Mouse (Mus musculus): ENCODE data around the gene Bcam. TPM values are rescaled to one million over a fixed set of nuclear protein-coding genes. Genes with fewer than 3 reads are reported as not detected.
"Not testable (repeated sequence)": the region's sequence is repeated elsewhere in the genome, so short reads cannot be mapped to it uniquely, and the experiment has no call there.

Gene Bcam
- polyA plus RNA-seq, 1 experiment from 2014 or later: 59.7 TPM

DNA sequence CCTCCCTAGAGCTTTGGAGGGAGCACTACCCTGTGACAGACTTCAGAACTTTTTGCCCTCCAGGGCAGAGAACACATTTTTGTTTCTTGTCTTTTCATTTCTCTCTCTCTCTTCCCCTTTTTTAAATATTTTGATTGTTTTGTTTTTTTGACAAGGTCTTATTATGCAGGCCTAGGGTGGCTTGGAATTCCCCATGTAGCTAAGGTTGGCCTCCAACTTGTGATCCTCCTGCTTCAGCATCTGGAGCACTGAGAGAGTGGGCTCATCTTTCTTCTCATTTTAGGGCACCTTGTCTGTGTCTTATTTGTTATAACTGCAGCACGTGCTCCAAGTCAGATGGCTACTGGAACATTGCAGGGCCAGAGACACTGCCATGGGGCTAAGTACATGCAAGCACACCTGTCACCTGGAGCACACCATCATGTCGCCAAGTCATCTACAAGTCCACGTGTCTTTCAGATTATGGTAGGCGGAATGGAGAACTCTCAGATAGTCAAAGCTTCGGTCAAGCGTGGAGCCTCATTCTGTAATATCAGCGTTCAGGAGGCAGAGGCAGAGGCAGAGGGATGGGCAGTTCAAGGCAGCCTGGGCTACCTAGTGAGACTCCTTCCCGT is 35.6 kb upstream of the Bcam start:
- peaks cover 5% of the 10 kb centered on the region; the same call in 1 of the 2 replicates for H3K9me3 ChIP-seq
- no peak overlapping the region for H3K4me2 ChIP-seq
- H3K36me3 ChIP-seq: no peaks in the 10 kb centered on the region
- peaks cover 43% of the 10 kb centered on the region for H3K27me3 ChIP-seq
- peaks cover 9% of the 10 kb centered on the region; the same call in 1 of the 2 replicates for H3K4me1 ChIP-seq (replicated peaks)
- WGBS: 84% methylated on average over 8 of the region's 8 CpGs
- no peak for ATAC-seq (ENCODE audit: insufficient number of reproducible peaks, insufficient read depth, low FRiP score, low TSS enrichment, low read depth)
- H3K27ac ChIP-seq: no peak overlapping the region
- no peak overlapping the region for H3K9ac ChIP-seq (replicated peaks)
- H3K4me3 ChIP-seq (replicated peaks): no peak overlapping the region

GRCm38 (mm10) chr7:19802995-19803394 is 32.2 kb upstream of the Bcam start:
- 21% methylated on average over 7 of the region's 7 CpGs for WGBS
- no peak for ATAC-seq (ENCODE audit: insufficient number of reproducible peaks, insufficient read depth, low FRiP score, low TSS enrichment, low read depth)

DNA sequence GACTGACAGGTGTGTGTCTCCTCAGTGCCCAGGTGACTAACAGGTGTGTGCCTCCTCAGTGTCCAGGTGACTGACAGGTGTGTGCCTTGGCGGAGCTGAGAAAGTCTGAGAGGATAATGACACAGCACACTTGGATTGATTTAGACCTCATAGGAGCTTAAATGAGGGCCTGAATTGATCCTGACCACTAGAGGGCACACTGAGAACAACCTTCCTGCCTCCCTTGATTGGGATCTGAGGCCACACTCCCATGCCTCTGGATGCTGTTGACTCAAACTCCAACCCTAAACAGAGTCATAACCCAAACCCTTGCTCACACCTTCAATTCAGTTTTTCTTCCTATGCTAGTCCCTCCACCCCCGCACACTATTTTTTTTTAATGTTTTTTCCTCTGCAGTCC is 29.9 kb upstream of the Bcam start:
- Histone ChIP-seq H3K4me3 (replicated peaks) (no peak overlapping the region), H3K4me2 (no peak overlapping the region), H3K9ac (replicated peaks) (no peak overlapping the region), H3K9me3 (peaks cover 5% of the 10 kb centered on the region; the same call in 1 of the 2 replicates), H3K27ac (no peak overlapping the region), H3K36me3 (no peaks in the 10 kb centered on the region), H3K27me3 (peaks cover 33% of the 10 kb centered on the region), H3K4me1 (replicated peaks) (0 out of 2 replicates have a peak, but pooled peaks cover 3% of the 10 kb centered on the region)
- WGBS: 17% methylated on average over 2 of the region's 2 CpGs
- ATAC-seq (ENCODE audit: insufficient number of reproducible peaks, insufficient read depth, low FRiP score, low TSS enrichment, low read depth): no peak

More at GRCm38 (mm10) chr7:19802995-19803394, 32.2 kb upstream of the Bcam start:
- Histone ChIP-seq H3K9ac (replicated peaks) (no peak overlapping the region), H3K27me3 (peaks cover 11% of the 10 kb centered on the region), H3K4me3 (replicated peaks) (no peak overlapping the region), H3K4me2 (no peak overlapping the region), H3K9me3 (peaks cover 5% of the 10 kb centered on the region; the same call in 1 of the 2 replicates), H3K36me3 (no peaks in the 10 kb centered on the region), H3K4me1 (replicated peaks) (no peaks in the 10 kb centered on the region), H3K27ac (no peak overlapping the region)

- Histone ChIP-seq H3K4me2 (peak within 1 kb of the TSS; percentile 42), H3K9ac (replicated peaks) (no peak within 1 kb of the TSS; the same call in 1 of the 2 replicates)
- peak; percentile 56; the same call in 1 of the 2 replicates for ATAC-seq (ENCODE audit: insufficient number of reproducible peaks, insufficient read depth, low FRiP score, low TSS enrichment, low read depth)
Observed at GRCm38 (mm10) chr7:19796697-19797588, 26.1 kb upstream of the Bcam start, which contains the start of gene Cblc. Cblc (minus strand) TSS chr7:19796809.

DNA sequence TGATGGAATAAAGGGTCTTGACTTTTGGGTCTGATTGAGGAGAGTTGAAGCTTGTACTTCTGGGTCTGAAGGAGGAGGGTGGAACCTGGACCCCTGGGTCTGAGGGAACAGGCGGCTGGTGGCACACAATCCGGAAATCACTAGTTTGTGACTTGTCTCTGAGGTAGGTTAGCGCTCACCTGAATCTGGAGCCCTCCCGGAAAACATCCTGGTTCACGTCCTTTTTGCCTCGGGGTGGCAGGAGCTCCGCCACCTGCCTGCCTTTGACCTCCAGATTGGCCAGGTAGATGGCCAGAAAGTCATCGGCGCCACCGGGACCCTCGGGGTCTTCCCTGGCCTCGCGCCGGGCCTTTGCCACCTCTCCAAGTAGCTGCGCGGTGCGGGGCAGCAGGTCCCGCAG is 25.4 kb upstream of the Bcam start:
- H3K36me3 ChIP-seq: no peaks in the 10 kb centered on the region
- H3K27ac ChIP-seq: no peak overlapping the region
- no peak overlapping the region; the same call in 1 of the 2 replicates for H3K9ac ChIP-seq (replicated peaks)
- no peaks in the 10 kb centered on the region for H3K9me3 ChIP-seq
- peak overlapping the region; percentile 24 for H3K4me3 ChIP-seq (replicated peaks)
- 0 out of 2 replicates have a peak, but pooled peaks cover 3% of the 10 kb centered on the region for H3K4me1 ChIP-seq (replicated peaks)
- peak overlapping the region; percentile 42 for H3K4me2 ChIP-seq
- 10% methylated on average over 18 of the region's 18 CpGs for WGBS
- no peak for ATAC-seq (ENCODE audit: insufficient number of reproducible peaks, insufficient read depth, low FRiP score, low TSS enrichment, low read depth)
- H3K27me3 ChIP-seq: peaks cover 49% of the 10 kb centered on the region

More at GRCm38 (mm10) chr7:19796697-19797588, 26.1 kb upstream of the Bcam start, which contains the start of gene Cblc:
- Histone ChIP-seq H3K4me1 (replicated peaks) (0 out of 2 replicates have a peak, but pooled peaks cover 3% of the 10 kb centered on the region), H3K27ac (no peak within 1 kb of the TSS), H3K36me3 (no peaks in the 10 kb centered on the region), H3K27me3 (peaks cover 52% of the 10 kb centered on the region), H3K9me3 (no peaks in the 10 kb centered on the region), H3K4me3 (replicated peaks) (peak within 1 kb of the TSS; percentile 24)
- WGBS: 2% methylated on average over 32 of the region's 32 CpGs

- WGBS: 67% methylated on average over 2 of the region's 2 CpGs
- 0 out of 2 replicates have a peak, but pooled peaks cover 3% of the 10 kb centered on the region for H3K4me1 ChIP-seq (replicated peaks)
- no peaks in the 10 kb centered on the region for H3K9me3 ChIP-seq
- no peak overlapping the region for H3K4me2 ChIP-seq
- no peak overlapping the region for H3K4me3 ChIP-seq (replicated peaks)
- no peaks in the 10 kb centered on the region for H3K36me3 ChIP-seq
- no peak overlapping the region for H3K9ac ChIP-seq (replicated peaks)
- no peak overlapping the region for H3K27ac ChIP-seq
- no peak for ATAC-seq (ENCODE audit: insufficient number of reproducible peaks, insufficient read depth, low FRiP score, low TSS enrichment, low read depth)
- peaks cover 56% of the 10 kb centered on the region for H3K27me3 ChIP-seq
Observed at GRCm38 (mm10) chr7:19795236-19795635, 24.4 kb upstream of the Bcam start.

- ATAC-seq (ENCODE audit: insufficient number of reproducible peaks, insufficient read depth, low FRiP score, low TSS enrichment, low read depth): no peak
- Histone ChIP-seq H3K4me3 (replicated peaks) (no peak overlapping the region), H3K4me2 (no peak overlapping the region), H3K27ac (no peak overlapping the region), H3K9me3 (no peaks in the 10 kb centered on the region), H3K9ac (replicated peaks) (no peak overlapping the region), H3K4me1 (replicated peaks) (0 out of 2 replicates have a peak, but pooled peaks cover 3% of the 10 kb centered on the region), H3K27me3 (peaks cover 63% of the 10 kb centered on the region), H3K36me3 (no peaks in the 10 kb centered on the region)
- WGBS: 85% methylated on average over 19 of the region's 19 CpGs
Observed at GRCm38 (mm10) chr7:19792701-19793630, 22.1 kb upstream of the Bcam start.

- not testable (repeated sequence) for H3K9ac ChIP-seq (replicated peaks); ATAC-seq (ENCODE audit: insufficient number of reproducible peaks, insufficient read depth, low FRiP score, low TSS enrichment, low read depth)
- 77% methylated on average over 2 of the region's 2 CpGs for WGBS
Observed at GRCm38 (mm10) chr7:19791504-19791903, 20.7 kb upstream of the Bcam start.

GRCm38 (mm10) chr7:19789904-19790347 is 19.1 kb upstream of the Bcam start:
- Histone ChIP-seq H3K36me3 (no peaks in the 10 kb centered on the region), H3K27ac (no peak overlapping the region), H3K4me1 (replicated peaks) (no peaks in the 10 kb centered on the region; the same call in 1 of the 2 replicates), H3K4me3 (replicated peaks) (peak overlapping the region; percentile 32), H3K4me2 (peak overlapping the region; percentile 66), H3K9ac (replicated peaks) (peak overlapping the region; percentile 48), H3K9me3 (no peaks in the 10 kb centered on the region), H3K27me3 (peaks cover 38% of the 10 kb centered on the region)
- WGBS: 2% methylated on average over 19 of the region's 19 CpGs
- no peak for ATAC-seq (ENCODE audit: insufficient number of reproducible peaks, insufficient read depth, low FRiP score, low TSS enrichment, low read depth)

More at GRCm38 (mm10) chr7:19791504-19791903, 20.7 kb upstream of the Bcam start:
- H3K4me1 ChIP-seq (replicated peaks); H3K4me2 ChIP-seq; H3K36me3 ChIP-seq; H3K9me3 ChIP-seq; H3K4me3 ChIP-seq (replicated peaks); H3K27ac ChIP-seq: not testable (repeated sequence)
- H3K27me3 ChIP-seq: peaks cover 48% of the 10 kb centered on the region

DNA sequence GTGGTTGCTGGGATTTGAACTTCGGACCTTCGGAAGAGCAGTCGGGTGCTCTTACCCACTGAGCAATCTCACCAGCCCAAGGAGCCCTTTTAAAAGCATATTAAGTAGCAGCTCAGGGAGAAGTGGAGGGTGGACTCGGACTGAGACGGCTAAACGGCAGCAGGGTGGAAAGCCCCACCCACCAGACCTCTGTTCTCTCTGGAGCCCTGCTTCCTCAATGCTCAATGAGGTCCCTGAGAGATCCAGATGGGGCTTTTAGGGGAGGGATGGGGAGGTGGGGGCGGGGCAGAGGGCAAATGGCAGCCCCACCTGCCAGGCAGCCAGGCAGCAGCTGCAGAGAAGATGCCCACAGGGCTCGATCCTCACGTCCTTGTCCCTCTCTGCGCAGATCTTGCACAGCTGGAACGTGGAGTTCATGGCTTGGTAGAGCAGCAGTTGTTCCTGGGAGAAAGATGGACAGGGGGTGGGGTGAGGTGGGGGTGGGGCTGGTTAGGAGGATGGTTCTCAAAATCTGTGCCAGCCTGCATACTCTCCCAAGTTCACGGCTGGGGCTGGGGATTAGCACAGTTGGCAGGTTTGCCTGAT is 15.2 kb upstream of the Bcam start:
- Histone ChIP-seq H3K27me3 (peaks cover 23% of the 10 kb centered on the region), H3K27ac (no peak overlapping the region), H3K4me2 (no peak overlapping the region), H3K4me1 (replicated peaks) (no peaks in the 10 kb centered on the region; the same call in 1 of the 2 replicates), H3K9me3 (no peaks in the 10 kb centered on the region), H3K36me3 (no peaks in the 10 kb centered on the region), H3K4me3 (replicated peaks) (no peak overlapping the region), H3K9ac (replicated peaks) (no peak overlapping the region)
- no peak for ATAC-seq (ENCODE audit: insufficient number of reproducible peaks, insufficient read depth, low FRiP score, low TSS enrichment, low read depth)
- WGBS: 40% methylated on average over 12 of the region's 12 CpGs

All from limb, embryonic 12.5 days (tissue).